Mouse (Mus musculus) fibroblast of lung, adult 2 months (primary cell): ENCODE results near the gene Asb18.

Experiments used
- DNase-seq: peaks from one replicate; pipeline ENCODE4 v3.0.0-alpha.2; 2011; ENCODE audit warnings: low read depth

Asb18 gene

DNA sequence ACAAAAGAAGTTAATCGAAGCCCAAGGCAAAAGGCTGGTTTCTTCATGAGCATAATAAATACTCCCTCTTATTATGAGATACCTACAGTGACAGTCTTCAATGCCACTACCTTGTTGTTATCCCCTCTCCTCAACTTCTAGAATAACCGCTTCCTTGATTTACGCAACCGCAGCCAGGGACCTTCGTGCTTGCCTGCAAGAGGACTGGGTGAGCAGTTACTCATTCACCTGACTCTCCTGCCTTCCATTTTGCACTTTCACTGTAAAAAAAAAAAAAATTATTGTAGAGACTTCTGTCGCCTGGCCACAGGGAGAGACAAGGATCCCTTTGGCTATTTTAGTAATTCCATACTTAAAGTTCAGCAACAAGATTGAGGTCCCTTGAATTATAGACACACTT is 81.4 kb downstream of the Asb18 start:
- DNase-seq = no peak

DNA sequence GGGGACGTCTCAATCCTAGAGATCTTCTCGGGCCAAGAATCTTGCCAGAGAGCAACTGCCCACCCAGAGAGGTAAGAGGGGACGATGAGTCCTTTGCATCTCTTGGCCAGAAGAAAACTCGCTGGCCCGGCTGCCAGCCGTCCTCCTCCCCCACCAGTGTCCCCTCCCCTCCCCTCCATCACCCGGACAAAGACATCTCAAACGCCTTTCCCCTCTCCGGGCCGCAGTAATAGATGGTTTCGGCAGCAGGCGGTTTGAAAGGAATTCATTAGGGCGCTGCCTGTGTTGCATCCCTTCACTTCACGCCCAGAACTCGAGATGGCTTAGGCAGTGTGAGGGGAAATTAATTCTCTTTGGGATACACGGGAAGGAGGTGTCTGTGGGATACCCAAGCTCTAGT is 81.8 kb downstream of the Asb18 start:
- no peak for DNase-seq

DNA sequence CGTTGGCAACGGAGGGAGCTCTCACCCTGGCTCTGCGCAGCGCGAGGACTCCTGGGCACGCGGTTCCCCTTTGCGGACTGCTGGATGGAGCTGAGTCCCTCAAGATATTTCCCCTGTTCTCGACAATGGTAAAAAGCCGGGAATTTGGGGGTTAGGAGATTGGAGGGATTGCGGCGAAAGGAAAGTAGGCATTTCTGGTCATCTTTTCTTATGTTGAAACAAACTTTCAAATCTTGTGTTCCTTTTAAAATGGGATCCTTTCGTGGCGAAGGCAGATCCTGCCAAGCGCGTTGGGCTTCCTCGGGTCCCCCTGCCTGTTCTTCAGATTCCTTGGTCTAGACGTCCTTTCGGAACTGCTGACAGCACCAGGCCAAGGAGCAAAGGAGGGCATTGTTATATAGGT is 82.4 kb downstream of the Asb18 start:
- DNase-seq = no peak

- DNase-seq = no peak
These were observed 83.3 kb downstream of the Asb18 start, which contains the start of gene Gbx2 for GRCm38 (mm10) chr1:89931120-89931519. Gbx2 (minus strand) TSS chr1:89931179.

GRCm38 (mm10) chr1:89930551-89930950 is 83.9 kb downstream of the Asb18 start:
- DNase-seq = no peak

DNA sequence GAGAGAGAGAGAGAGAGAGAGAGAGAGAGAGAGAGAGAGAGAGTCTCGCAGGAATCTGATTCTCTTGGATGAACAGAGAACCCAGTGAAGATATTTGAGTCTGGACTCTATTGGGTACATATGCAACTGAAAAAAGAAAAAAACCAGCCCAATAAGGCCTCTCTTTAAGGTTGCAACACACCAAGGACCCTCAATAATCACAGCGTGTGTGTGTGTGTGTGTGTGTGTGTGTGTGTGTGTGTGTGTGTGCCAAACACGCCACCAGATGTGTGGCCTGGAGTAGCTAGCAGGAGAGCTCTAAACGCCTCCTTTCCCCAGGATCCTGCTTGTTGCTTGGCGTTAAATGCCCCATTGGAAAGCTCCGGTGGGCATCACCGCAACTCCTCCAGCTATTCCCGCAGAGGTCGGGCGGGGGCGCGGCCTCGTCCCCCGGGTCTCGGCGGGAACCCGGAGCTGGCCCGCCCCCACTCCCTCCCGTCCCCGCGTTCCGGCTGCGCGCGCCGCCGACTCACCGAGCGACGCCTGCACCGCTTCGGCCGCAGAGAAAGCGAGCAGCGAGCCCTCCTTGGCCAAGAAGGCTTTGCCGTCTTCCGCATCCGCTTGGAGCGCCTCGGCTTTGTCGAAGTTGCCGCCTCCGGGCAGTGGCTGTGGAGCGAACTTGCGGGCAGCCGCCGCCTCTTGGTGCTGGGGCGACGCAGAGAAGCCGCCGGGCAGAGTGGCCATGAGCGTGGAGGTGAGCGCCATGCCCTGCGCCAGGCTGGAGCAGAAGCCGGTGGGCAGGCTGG is 84.6 kb downstream of the Asb18 start:
- no peak for DNase-seq

- no peak for DNase-seq
These were observed 85.3 kb downstream of the Asb18 start for GRCm38 (mm10) chr1:89929181-89929580.

- no peak for DNase-seq
These were observed 85.8 kb downstream of the Asb18 start for GRCm38 (mm10) chr1:89928676-89929075.

- DNase-seq = no peak
These were observed 87.3 kb downstream of the Asb18 start for GRCm38 (mm10) chr1:89927061-89927661.

GRCm38 (mm10) chr1:89926583-89927060 is 87.8 kb downstream of the Asb18 start:
- DNase-seq = no peak

DNA sequence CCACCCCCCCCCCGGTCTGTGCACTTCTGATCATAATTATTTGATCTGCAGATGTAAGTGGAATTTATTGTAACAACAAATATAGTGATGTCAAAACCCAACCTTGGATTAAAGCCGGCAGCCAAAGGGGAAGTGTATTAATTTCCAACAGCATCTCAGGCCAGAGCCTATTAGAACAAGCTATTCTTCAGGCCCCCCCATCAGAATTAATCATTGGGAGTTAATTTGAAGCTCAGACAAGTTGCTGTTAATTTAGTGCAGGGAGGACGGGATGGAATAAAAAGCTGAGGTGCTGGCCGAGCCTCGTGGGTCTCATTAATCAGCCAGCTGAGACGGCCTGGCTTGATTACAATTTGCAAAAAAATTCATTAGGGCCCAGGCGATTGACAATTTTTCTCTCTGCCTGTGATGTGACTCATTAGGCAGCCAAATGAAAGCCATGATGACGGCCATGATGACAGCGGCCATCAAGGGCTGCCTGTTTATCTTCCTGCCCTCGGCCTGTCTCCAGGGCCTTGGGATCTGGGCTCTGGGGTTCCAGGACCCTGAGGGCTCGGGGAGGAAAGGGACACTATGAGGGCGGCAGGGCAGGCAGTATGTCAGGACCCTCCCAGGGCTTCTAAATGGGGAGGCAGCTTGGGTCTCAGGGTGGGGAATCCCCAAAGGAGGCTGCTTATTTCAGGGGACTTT is 88.8 kb downstream of the Asb18 start:
- no peak for DNase-seq

- no peak for DNase-seq
These were observed 90.8 kb downstream of the Asb18 start for GRCm38 (mm10) chr1:89923642-89924020.

DNA sequence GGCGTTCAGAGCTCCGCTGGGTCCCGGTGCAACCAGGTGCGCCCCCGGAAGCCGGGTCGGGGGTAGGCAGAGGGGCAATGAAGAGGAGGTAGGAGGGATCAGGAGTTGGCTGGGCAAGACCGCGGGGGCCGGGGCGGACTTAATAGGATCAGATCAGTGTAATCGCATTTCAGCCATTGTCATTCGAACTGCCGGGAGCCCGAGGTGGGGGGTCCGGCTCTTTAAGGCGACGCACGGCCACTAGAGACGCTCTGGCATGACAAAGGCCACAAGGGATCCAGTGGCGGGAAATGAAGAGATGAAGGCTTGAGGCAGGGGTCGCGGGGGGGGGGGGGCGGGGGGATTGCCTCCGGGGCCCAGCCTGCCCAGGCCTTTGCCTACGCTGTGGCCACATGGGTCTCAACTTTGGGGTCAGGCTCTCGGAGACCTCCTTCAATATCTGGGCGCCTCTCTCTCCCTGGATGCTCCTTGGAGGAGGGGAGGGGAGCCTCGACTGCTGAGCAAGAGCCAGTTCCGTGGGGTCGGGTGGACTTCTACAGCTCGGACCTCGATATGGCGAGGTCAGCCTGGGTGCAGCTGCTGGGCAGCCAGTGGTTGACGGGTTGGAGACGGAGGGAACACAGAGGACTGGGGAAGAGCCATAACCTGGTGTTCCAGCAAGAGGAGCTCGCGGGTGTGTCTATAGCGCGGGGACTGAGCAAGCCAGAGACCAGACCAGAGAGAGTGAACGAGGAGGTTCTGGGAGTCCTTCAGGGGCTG is 91.4 kb downstream of the Asb18 start:
- DNase-seq = no peak

GRCm38 (mm10) chr1:89922282-89922681 is 92.2 kb downstream of the Asb18 start:
- DNase-seq = no peak

DNA sequence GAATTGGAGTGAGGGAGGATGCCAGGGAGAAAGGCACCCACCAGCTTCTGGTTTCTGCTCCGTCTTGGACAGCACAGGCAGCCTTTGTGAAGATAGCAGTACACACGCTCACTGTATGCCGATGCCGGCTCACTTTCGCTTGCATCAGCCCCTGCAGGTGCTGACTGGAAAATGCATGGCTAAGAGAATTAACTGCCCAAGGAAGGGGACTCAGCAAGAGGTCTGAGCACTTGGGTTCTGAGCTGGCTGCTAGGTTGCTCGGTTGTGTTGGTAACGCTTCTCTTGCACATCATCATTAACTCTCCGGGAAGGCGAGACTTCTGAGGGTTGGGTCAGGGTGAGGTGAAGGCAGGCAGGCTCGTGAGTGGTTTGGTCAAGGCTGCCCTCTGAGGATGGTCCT is 92.7 kb downstream of the Asb18 start:
- no peak for DNase-seq

GRCm38 (mm10) chr1:89919206-89919605 is 95.3 kb downstream of the Asb18 start:
- DNase-seq = no peak

GRCm38 (mm10) chr1:89918111-89918510 is 96.4 kb downstream of the Asb18 start:
- DNase-seq = no peak

DNA sequence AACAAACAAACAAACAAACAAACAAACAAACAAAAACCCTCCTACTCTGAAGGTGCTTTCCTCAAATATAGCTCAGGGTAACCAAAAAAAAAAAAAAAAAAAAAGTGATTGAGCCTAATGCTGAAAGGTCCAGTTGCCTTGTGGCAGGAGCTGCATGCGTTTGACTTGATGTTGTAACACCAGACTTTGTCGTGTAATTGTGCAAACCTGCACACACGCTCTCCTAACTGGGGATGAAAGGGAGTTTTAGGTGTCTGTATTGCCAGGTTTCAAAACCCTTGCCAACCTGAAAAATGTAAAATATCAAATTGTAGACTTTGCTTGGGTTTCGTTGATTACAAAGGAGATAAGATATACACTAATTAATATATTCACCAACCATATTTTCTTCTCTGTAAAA is 100.9 kb downstream of the Asb18 start:
- DNase-seq = no peak

DNA sequence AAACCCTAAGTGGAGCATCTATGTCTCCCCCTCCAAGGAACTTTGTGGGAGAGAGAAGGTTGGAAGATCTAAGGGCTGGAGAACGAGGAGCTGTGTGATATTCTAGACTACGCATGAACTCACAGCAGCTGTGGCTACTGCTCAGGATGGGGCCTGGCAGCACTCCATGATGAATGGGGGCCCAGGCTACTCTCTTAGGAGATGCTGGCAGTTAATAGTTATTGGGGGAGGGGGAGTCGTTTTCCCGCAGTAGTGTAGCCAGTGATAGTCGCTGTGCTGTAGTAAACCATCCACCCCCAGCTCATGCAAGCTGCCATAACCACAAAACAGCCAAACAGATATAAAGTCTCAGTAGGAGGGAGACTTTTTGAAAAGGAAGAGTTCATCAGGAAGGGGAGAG is 102.1 kb downstream of the Asb18 start:
- DNase-seq = no peak

DNA sequence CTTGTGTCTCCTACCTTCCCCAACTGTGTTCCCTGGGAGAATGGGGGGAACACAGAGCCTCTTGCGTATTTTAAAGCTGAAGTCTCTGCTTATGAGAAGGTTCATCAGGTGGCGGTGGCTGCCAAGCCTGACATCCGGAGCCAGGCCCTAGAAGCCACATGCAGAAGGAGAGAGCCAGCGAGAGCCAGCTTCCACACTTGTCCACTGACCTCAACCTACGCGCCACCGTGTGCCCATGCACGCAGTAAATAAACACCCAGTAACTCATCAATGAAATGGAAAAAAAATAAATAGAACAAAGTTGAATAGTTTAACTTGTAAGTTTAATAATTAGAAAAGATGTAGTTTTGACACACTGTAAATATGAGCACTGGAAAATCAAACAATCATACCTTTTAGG is 104.7 kb downstream of the Asb18 start:
- DNase-seq = no peak

DNA sequence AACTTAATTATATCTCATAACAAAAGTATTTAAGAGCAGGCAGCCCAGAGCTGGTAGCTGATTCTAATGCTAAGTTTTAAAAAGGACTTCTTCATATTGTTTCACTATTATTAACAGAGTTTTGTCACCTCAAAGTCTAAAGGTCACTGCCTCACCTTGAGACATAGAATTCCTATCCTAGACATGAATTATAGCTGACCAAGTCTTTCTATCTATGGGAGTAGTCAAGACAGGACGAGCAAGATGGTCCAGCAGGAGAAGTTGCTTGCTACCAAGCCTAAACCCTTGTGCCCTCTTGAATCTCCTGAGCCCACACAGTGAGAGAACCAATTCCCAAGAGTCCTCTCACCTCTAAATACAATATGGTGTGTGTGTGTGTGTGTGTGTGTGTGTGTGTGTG is 111.8 kb downstream of the Asb18 start:
- no peak for DNase-seq

DNA sequence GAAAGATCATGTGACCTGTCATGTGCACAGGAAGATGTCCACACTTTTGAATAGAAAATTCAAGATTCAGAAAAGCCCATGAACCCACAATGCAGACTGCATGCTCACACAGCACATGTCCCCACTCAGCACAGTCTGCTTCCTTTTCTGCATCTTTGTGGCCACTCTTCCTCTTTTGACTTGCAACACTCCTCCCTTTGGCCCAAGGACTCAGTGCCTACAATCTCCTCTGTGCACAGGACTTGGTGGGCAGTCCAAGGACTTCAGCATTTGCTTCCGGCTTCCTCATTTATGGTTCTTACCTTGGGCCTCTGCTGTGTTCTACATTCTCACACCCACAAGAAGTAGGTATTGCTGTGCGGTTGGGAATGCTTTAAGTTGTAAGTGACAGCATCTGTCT is 112.2 kb downstream of the Asb18 start:
- no peak for DNase-seq
